10 mouse cellular contexts compared by ENCODE assay signal in the genomic region with DNA sequence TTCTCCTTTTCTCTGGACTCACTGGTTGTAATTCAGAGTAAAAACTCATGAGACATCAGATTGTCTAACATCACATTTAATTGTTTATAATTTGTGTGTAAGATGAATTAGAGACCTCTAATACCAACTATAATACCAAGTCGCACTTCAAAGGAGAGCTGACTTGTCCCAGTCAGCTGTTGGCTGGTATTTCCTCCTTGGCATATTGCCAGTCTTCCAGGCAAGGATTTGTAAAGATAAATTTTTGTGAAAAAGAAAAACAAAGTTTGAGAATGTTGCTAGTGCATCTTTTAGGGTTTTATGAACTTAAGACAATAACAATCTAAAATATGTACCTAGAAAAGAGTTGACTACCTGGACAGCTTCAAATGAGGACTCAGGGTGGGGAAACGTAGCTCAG.
"Had no signal": no experiment of that assay in that cellular context is flagged by ENCODE, and none has a peak within 500 bp of the region (broad histone marks: within the 10 kb centered on the region; RNA-seq: fewer than 3 reads in every experiment).

No protein-coding gene starts in this region.

- ATAC-seq: liver, embryonic 12.5 days; midbrain, embryonic 13.5 days had no signal

- H3K27me3 ChIP-seq: limb, embryonic 15.5 days; liver, embryonic 12.5 days; midbrain, embryonic 13.5 days; neural tube, embryonic 12.5 days; stomach, embryonic 15.5 days had no signal

- DNase-seq: kidney, adult 8-10 months; kidney, postnatal 25 days; layer of hippocampus, postnatal 36 days; right cerebral cortex, postnatal 4 days; spleen, adult 18-20 months had no signal

- H3K27ac ChIP-seq: limb, embryonic 15.5 days; liver, embryonic 12.5 days; midbrain, embryonic 13.5 days; neural tube, embryonic 12.5 days; stomach, embryonic 15.5 days had no signal

- H3K4me3 ChIP-seq: limb, embryonic 15.5 days; liver, embryonic 12.5 days; midbrain, embryonic 13.5 days; neural tube, embryonic 12.5 days; stomach, embryonic 15.5 days had no signal

- H3K9me3 ChIP-seq: limb, embryonic 15.5 days; liver, embryonic 12.5 days; midbrain, embryonic 13.5 days; neural tube, embryonic 12.5 days; stomach, embryonic 15.5 days had no signal

- H3K36me3 ChIP-seq: limb, embryonic 15.5 days; liver, embryonic 12.5 days; midbrain, embryonic 13.5 days; neural tube, embryonic 12.5 days; stomach, embryonic 15.5 days had no signal

- H3K4me1 ChIP-seq: liver, embryonic 12.5 days had no signal
